Mouse (Mus musculus) heart, postnatal 0 days (tissue): Measurements from ENCODE around the gene Slc29a3. TPM values are rescaled to one million over a fixed set of nuclear protein-coding genes. Genes with fewer than 3 reads are reported as not detected.

Source experiments
- ATAC-seq: fragments of 200-750 bp; cut with Nextera tagmentation; 2 replicates; pipeline ENCODE4 v1.8.0; 2017; ENCODE audit warnings: low read depth, moderate number of reproducible peaks, moderate library complexity; ENCODE audit not compliant: insufficient read depth
- DNase-seq: peaks from one replicate; pipeline ENCODE4 v3.0.0-alpha.2; 2016; ENCODE audit warnings: low spot score
- H3K27ac ChIP-seq: fragments of 300-500 bp; sonication (generic); 2 replicates; pipeline ENCODE4 v1.5.1; 2014; ENCODE audit warnings: low read depth, mild to moderate bottlenecking
- H3K27me3 ChIP-seq: fragments of 300-500 bp; sonication (generic); 2 replicates; pipeline ENCODE4 v1.6.1; 2014; ENCODE audit warnings: low read length, mixed read lengths; ENCODE audit not compliant: control insufficient read depth, insufficient read depth
- H3K36me3 ChIP-seq: fragments of 300-500 bp; sonication (generic); replicated peaks from 2 replicates; pipeline ENCODE4 v1.6.1; 2014; ENCODE audit warnings: low read length, mixed read lengths; ENCODE audit not compliant: control insufficient read depth, insufficient read depth
- H3K4me1 ChIP-seq: fragments of 300-500 bp; sonication (generic); 2 replicates; pipeline ENCODE4 v1.6.1; 2014; ENCODE audit warnings: antibody characterized with exemption; ENCODE audit not compliant: control insufficient read depth, insufficient read depth
- H3K4me2 ChIP-seq: fragments of 300-500 bp; sonication (generic); 2 replicates; pipeline ENCODE4 v1.6.1; 2014; ENCODE audit warnings: low read depth, mild to moderate bottlenecking, low read length, moderate library complexity
- H3K4me3 ChIP-seq: fragments of 300-500 bp; sonication (generic); 2 replicates; pipeline ENCODE4 v1.5.1; 2014; ENCODE audit warnings: low read depth, low read length
- H3K9ac ChIP-seq: fragments of 300-500 bp; sonication (generic); replicated peaks from 2 replicates; pipeline ENCODE4 v1.6.1; 2014; ENCODE audit warnings: low read depth, low read length, mixed read lengths
- H3K9me3 ChIP-seq: fragments of 300-500 bp; sonication (generic); replicated peaks from 2 replicates; pipeline ENCODE4 v1.6.1; 2016; ENCODE audit warnings: low read length; ENCODE audit not compliant: control insufficient read depth
- CTCF ChIP-seq: IDR thresholded peaks from 2 replicates; pipeline ENCODE4 v1.5.1; 2016; ENCODE audit warnings: antibody characterized with exemption, control low read depth, low read depth
- EP300 ChIP-seq: IDR thresholded peaks from 2 replicates; pipeline ENCODE4 v1.6.1; 2016; ENCODE audit warnings: antibody characterized with exemption, low read depth
- whole genome bisulfite sequencing: fragments of 180-500 bp; shearing (Covaris S2); extraction: QIAGEN DNeasy Blood & Tissue Kit; methylation state at CpG from one replicate; pipeline ENCODE4 v1.1.7; 2014; 5-methylcytosine and 5-hydroxymethylcytosine counted together
- polyA plus RNA-seq: library from polyadenylated mRNA; unstranded; fragments of >200 nt; fragmentation: Nextera tagmentation; extraction: Ambion mirVana; gene quantifications from 2 replicates; pipeline ENCODE4 v1.2.1, GENCODE M21; 2015
- total RNA-seq: library from RNA; depleted of rRNA; stranded (reverse); fragments of >200 nt; gene quantifications from 2 replicates; pipeline ENCODE4 v1.2.3, GENCODE M21; 2014; ENCODE audit warnings: low replicate concordance; rRNA removed

The Slc29a3 gene
- total RNA-seq (1.6 and 2.9 TPM in 2 replicates), polyA plus RNA-seq (3.7 and 4.4 TPM in 2 replicates)

DNA sequence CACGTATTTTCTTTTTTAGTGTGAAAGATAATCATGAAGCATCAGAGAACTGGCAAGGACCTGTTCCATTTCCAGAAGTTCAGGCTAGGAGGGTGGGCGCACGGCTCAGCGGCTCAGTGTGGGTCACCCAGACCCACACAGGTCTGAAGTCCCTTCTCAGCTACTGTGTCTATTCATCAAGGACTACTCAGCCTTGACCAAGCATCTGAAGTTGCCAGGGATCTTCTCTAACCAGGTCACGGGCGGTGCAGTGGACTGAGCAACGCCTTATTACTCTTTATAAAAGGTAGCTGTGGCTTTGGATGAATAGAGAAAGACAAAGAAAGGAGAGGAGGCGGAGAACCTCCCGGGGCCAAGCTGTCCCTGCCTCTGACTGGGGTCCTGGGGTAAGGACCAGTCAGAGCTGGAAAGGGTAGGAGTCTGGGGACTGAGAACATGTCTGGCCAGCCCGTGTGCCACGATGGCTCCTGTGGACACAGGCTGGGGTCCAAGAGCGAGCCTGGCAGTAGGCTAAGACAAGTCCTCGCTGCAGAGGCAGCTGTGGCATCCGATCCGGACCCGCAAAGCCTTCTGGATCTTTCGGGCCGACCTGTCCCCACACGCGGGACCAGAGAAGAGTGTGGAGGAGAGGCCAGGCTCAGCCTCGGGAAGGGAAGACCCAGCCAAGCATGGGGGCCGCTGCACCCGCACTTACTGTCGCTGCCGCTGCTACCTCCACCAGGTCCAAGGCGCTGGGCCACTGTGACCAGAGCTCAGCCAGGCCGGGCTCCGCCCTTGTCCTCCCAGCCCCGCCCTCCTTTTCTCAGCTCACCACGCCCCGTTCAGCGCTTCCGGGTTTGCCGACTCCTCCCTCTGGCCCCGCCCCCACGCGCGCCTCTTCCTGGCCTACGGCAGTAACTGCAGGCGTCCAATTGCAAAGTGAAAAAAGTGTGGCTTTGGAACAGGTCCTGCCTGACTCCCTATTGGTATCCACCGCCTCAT, at the start of gene Slc29a3:
Gene Slc29a3 (minus strand): TSS at position 755 of the 981 bp plus-strand sequence.
- WGBS: 9% methylated on average over 41 of the region's 41 CpGs
- peak within 1 kb of the TSS; percentile 55 for H3K4me3 ChIP-seq
- H3K9me3 ChIP-seq: no peaks in the 10 kb centered on the region
- H3K4me2 ChIP-seq: peak within 1 kb of the TSS; percentile 78
- peak; percentile 91 for DNase-seq
- H3K9ac ChIP-seq: peak within 1 kb of the TSS; percentile 64
- no peaks in the 10 kb centered on the region for H3K27me3 ChIP-seq
- ATAC-seq: peak; percentile 99
- H3K36me3 ChIP-seq: peaks cover 9% of the 10 kb centered on the region; the same call in 1 of the 2 replicates
- TF ChIP-seq EP300 (no peak), CTCF (peak; percentile 55)
- H3K4me1 ChIP-seq: no peaks in the 10 kb centered on the region
- H3K27ac ChIP-seq: peak within 1 kb of the TSS; percentile 33; the same call in 1 of the 2 replicates

DNA sequence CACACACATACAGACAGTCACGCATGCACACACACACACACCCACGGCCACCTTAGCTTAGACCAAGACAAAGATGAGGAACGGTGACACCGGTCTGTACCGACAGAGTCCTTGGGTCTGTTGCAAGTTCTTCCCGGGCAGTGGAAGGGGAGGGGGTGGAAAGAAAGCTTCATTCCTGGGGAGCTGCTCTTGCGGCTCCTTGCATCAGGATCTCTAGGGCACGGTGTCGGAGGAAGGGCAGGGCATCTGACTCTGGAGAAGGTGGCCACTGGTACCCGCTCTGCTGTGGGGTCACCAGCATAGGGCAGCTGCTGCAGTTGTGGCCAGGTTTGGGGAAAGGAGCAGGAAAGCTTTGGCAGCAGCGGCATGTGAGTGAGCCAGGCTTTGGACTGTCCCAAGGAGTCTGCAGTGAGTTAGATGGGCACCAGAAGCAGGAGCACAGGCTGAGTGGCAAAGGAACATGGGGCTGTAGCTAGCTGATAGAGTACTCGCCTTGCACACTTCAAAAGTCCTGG, 49.4 kb upstream of the Slc29a3 start:
- TF ChIP-seq CTCF (no peak), EP300 (no peak)
- Histone ChIP-seq H3K9me3 (no peaks in the 10 kb centered on the region), H3K27ac (peak overlapping the region; percentile 58; the same call in 1 of the 2 replicates), H3K4me1 (peaks cover 55% of the 10 kb centered on the region), H3K4me2 (no peak overlapping the region), H3K36me3 (no peaks in the 10 kb centered on the region), H3K27me3 (no peaks in the 10 kb centered on the region), H3K4me3 (no peak overlapping the region), H3K9ac (no peak overlapping the region)
- 55% methylated on average over 12 of the region's 12 CpGs for WGBS
- no peak for DNase-seq
- ATAC-seq: no peak

DNA sequence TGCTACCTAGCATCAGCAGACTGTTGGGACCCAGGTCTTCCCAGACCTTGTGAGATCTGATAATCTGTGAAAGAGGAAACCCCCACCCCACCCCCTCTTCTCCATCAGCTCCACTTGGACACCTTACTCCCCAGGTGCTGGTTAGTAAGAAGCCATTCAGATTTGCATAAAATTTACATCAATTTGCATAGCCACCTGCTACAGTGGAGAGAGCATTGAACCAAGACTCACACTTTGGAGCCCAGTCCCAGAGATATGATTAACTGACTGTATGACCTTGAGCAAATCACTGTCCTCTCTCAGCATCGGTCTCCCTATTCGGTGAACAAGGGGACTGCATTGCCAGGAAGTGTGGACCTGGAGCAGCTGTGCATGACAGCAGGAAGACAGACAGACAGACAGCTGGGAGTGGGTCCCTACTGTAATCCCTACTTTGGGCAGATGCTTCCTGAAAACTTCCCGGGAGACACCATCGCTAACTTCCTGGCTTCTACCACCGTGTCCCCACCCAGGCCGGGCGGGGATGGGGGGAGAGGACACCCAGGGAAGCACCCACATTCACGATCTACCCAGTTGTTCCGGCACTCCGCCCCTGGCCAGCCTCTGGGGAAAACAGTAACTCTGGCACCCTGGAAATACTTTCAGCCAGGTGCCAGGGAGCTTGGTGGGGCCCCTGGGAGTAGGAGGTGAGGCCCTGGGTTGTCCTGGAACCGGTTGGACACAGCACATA, 48.7 kb upstream of the Slc29a3 start:
- no peak overlapping the region for H3K4me3 ChIP-seq
- ATAC-seq (no peak), DNase-seq (no peak)
- no peaks in the 10 kb centered on the region for H3K36me3 ChIP-seq
- no peak overlapping the region for H3K9ac ChIP-seq
- no peak overlapping the region for H3K4me2 ChIP-seq
- H3K27me3 ChIP-seq: no peaks in the 10 kb centered on the region
- TF ChIP-seq CTCF: no peak
- TF ChIP-seq EP300: no peak
- WGBS: 30% methylated on average over 11 of the region's 11 CpGs
- peaks cover 51% of the 10 kb centered on the region for H3K4me1 ChIP-seq
- H3K27ac ChIP-seq: peak overlapping the region; percentile 58
- H3K9me3 ChIP-seq: no peaks in the 10 kb centered on the region

DNA sequence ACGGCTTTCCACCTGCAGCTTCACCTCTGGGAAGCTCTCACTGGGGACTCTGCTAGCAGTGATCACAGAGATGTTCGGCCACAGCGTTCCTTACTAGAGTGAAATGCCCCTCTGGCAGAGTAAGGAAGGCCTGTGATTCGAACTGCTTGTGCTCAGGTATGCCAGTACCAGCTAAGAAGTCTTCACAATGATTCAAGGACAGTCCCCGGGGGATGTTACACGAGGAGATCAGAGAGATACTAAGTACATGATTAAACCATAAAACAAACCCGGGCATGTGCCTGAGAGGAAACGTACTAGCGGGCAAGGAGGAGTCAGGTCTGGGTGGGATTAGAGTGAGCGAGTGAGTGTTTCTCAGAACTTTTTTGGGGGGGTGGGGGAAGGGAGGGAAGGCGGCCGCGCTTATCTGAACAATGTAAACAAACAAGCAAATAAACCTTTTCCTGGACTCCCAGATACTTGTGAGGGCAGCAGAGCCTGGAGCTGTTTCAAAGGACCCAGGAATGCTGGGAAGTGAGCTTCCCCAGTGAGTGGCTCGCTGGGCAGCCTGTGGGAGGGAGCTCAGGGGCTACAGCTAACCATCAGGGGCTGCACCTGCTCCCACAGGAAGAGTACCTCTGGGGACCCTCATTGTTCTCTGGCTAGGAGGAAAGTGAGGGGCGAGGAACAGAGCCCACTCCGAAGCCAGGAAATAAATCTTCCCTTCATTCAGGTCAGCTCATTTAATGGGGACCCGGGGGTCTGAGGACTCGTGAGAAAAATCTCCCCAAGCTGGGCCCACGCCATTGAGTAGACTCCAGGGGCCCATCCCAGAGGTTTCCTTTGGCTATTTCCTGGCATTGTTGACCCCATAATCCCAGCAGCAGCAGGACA, 47.9 kb upstream of the Slc29a3 start:
- TF ChIP-seq CTCF: no peak
- TF ChIP-seq EP300: no peak
- ATAC-seq (no peak), DNase-seq (no peak)
- Histone ChIP-seq H3K9ac (no peak overlapping the region), H3K9me3 (no peaks in the 10 kb centered on the region), H3K4me3 (no peak overlapping the region), H3K4me2 (no peak overlapping the region), H3K4me1 (peaks cover 43% of the 10 kb centered on the region), H3K27ac (peak overlapping the region; percentile 58), H3K36me3 (no peaks in the 10 kb centered on the region), H3K27me3 (no peaks in the 10 kb centered on the region)
- WGBS: 35% methylated on average over 19 of the region's 19 CpGs
